Mouse (Mus musculus): ENCODE measurements around the gene Utrn.

GRCm38 (mm10) chr10:12545440-12545839, 323.7 kb downstream of the Utrn start:
- TF ChIP-seq CTCF (IDR thresholded peaks at IDR 0.05; ENCODE audit: control insufficient read depth, insufficient read depth, insufficient replicate concordance, low read depth, low read length) (no peak), POLR2A (IDR thresholded peaks at IDR 0.05; ENCODE audit: control insufficient read depth, low read depth, low read length) (no peak)

All from testis, adult 2 months (tissue).